Mouse (Mus musculus): ENCODE results near the gene Vps37c.

Vps37c gene

GRCm38 (mm10) chr19:10685727-10686126 lies 2.8 kb upstream of the Vps37c start:
- no peak for DNase-seq (ENCODE audit: extremely low read depth, low read depth, low spot score)

- no peak for DNase-seq (ENCODE audit: extremely low read depth, low read depth, low spot score)
Observed at GRCm38 (mm10) chr19:10689470-10690166, 1.1 kb downstream of the Vps37c start.

- no peak for DNase-seq (ENCODE audit: extremely low read depth, low read depth, low spot score)
Observed at GRCm38 (mm10) chr19:10690336-10690735, 1.8 kb downstream of the Vps37c start.

- no peak for DNase-seq (ENCODE audit: extremely low read depth, low read depth, low spot score)
Observed at GRCm38 (mm10) chr19:10691121-10691520, 2.6 kb downstream of the Vps37c start.

GRCm38 (mm10) chr19:10691660-10692059 lies 3.1 kb downstream of the Vps37c start:
- DNase-seq (ENCODE audit: extremely low read depth, low read depth, low spot score) = no peak

GRCm38 (mm10) chr19:10692361-10692760 lies 3.8 kb downstream of the Vps37c start:
- no peak for DNase-seq (ENCODE audit: extremely low read depth, low read depth, low spot score)

- DNase-seq (ENCODE audit: extremely low read depth, low read depth, low spot score) = no peak
Observed at GRCm38 (mm10) chr19:10693926-10694682, 5.6 kb downstream of the Vps37c start.

- no peak for DNase-seq (ENCODE audit: extremely low read depth, low read depth, low spot score)
Observed at GRCm38 (mm10) chr19:10695801-10696200, 7.3 kb downstream of the Vps37c start.

GRCm38 (mm10) chr19:10698131-10698991 lies 9.8 kb downstream of the Vps37c start:
- no peak for DNase-seq (ENCODE audit: extremely low read depth, low read depth, low spot score)

- no peak for DNase-seq (ENCODE audit: extremely low read depth, low read depth, low spot score)
Observed at GRCm38 (mm10) chr19:10699851-10700250, 11.3 kb downstream of the Vps37c start.

- no peak for DNase-seq (ENCODE audit: extremely low read depth, low read depth, low spot score)
Observed at GRCm38 (mm10) chr19:10701013-10701726, 12.6 kb downstream of the Vps37c start.

GRCm38 (mm10) chr19:10702125-10702524 lies 13.6 kb downstream of the Vps37c start:
- DNase-seq (ENCODE audit: extremely low read depth, low read depth, low spot score) = no peak

GRCm38 (mm10) chr19:10703470-10703869 lies 14.9 kb downstream of the Vps37c start:
- peak; percentile 80 for DNase-seq (ENCODE audit: extremely low read depth, low read depth, low spot score)

GRCm38 (mm10) chr19:10707087-10707875 lies 18.7 kb downstream of the Vps37c start:
- DNase-seq (ENCODE audit: extremely low read depth, low read depth, low spot score) = no peak

- DNase-seq (ENCODE audit: extremely low read depth, low read depth, low spot score) = no peak
Observed at GRCm38 (mm10) chr19:10707881-10708280, 19.3 kb downstream of the Vps37c start.

- DNase-seq (ENCODE audit: extremely low read depth, low read depth, low spot score) = no peak
Observed at GRCm38 (mm10) chr19:10708900-10709299, 20.4 kb downstream of the Vps37c start.

GRCm38 (mm10) chr19:10709360-10710087 lies 21.0 kb downstream of the Vps37c start:
- DNase-seq (ENCODE audit: extremely low read depth, low read depth, low spot score) = no peak

- DNase-seq (ENCODE audit: extremely low read depth, low read depth, low spot score) = no peak
Observed at GRCm38 (mm10) chr19:10710088-10710511, 21.6 kb downstream of the Vps37c start.

- DNase-seq (ENCODE audit: extremely low read depth, low read depth, low spot score) = no peak
Observed at GRCm38 (mm10) chr19:10710751-10711150, 22.2 kb downstream of the Vps37c start.
